ENCODE assay signal across 21 mouse cellular contexts in genomic region chr3:84936956-84937355, GRCm38 (mm10).
DNase-seq lines count a peak whose midpoint lies in the region; ATAC-seq and TF ChIP-seq lines count a peak whose summit lies in the region.
"Had no signal": no experiment of that assay in that cellular context is flagged by ENCODE, and none has a peak within 500 bp of the region (broad histone marks: within the 10 kb centered on the region; RNA-seq: fewer than 3 reads in every experiment).

No protein-coding gene starts in this region.

- TF ChIP-seq CTCF in forebrain, postnatal 0 days (IDR thresholded peaks at IDR 0.05; ENCODE audit: low read depth) = no peak
- no peak for TF ChIP-seq CTCF in left cerebral cortex, adult 2 months (IDR thresholded peaks at IDR 0.05)

- H3K4me1 ChIP-seq in forebrain, embryonic 10.5 days = peaks cover 23% of the 10 kb centered on the region
- 0 out of 2 replicates have a peak, but pooled peaks cover 4% of the 10 kb centered on the region for H3K4me1 ChIP-seq in forebrain, postnatal 0 days (ENCODE audit: insufficient read depth)
- peaks cover 12% of the 10 kb centered on the region for H3K4me1 ChIP-seq in forebrain, embryonic 14.5 days (ENCODE audit: control insufficient read depth, insufficient read depth, low read length)
- H3K4me1 ChIP-seq in midbrain, embryonic 14.5 days (ENCODE audit: control insufficient read depth, insufficient read depth, low read length) = peaks cover 13% of the 10 kb centered on the region

- 77% methylated on average over 5 of the region's 5 CpGs for WGBS in forebrain, embryonic 10.5 days
- whole genome bisulfite sequencing in forebrain, postnatal 0 days = 50% methylated on average over 5 of the region's 5 CpGs
- WGBS in forebrain, embryonic 14.5 days = 49% methylated on average over 5 of the region's 5 CpGs
- WGBS in midbrain, embryonic 14.5 days = 20% methylated on average over 5 of the region's 5 CpGs

- intact Hi-C loops in left cerebral cortex, adult 2 months (cut with DNase I) = loop anchor here (1.0 to 5.0 kb wide), 2 partner anchors 634 to 985 kb away; no protein-coding TSS in a partner anchor
- intact Hi-C loops in left cerebral cortex, postnatal 10 days (cut with DNase I) = loop anchor here (5.0 kb wide), 1 partner anchor 635 kb away; the partner anchor contains the start of gene Gatb

- H3K9ac ChIP-seq in forebrain, postnatal 0 days = no peak overlapping the region
- H3K9ac ChIP-seq in forebrain, embryonic 14.5 days (ENCODE audit: low read length) = no peak overlapping the region
- no peak overlapping the region for H3K9ac ChIP-seq in midbrain, embryonic 14.5 days (replicated peaks; ENCODE audit: low read length)
- H3K9ac ChIP-seq: limb, embryonic 12.5 days; liver, embryonic 12.5 days had no signal

- no peak overlapping the region for H3K4me3 ChIP-seq in forebrain, embryonic 10.5 days
- no peak overlapping the region for H3K4me3 ChIP-seq in forebrain, postnatal 0 days (ENCODE audit: low read depth, low read length)
- no peak overlapping the region for H3K4me3 ChIP-seq in left cerebral cortex, adult 2 months
- no peak overlapping the region for H3K4me3 ChIP-seq in forebrain, embryonic 14.5 days (ENCODE audit: low read depth, low read length)
- no peak overlapping the region for H3K4me3 ChIP-seq in midbrain, embryonic 14.5 days (replicated peaks; ENCODE audit: low read depth, low read length)
- H3K4me3 ChIP-seq: limb, embryonic 12.5 days; liver, embryonic 12.5 days had no signal

- H3K27ac ChIP-seq in forebrain, embryonic 10.5 days = peak overlapping the region; percentile 22; the same call in 1 of the 2 replicates
- H3K27ac ChIP-seq in forebrain, postnatal 0 days (ENCODE audit: low read depth, low read length) = no peak overlapping the region
- H3K27ac ChIP-seq in left cerebral cortex, adult 2 months = peak overlapping the region; percentile 20; the same call in 1 of the 2 replicates
- H3K27ac ChIP-seq in forebrain, embryonic 14.5 days (ENCODE audit: low read depth, low read length) = peak overlapping the region; percentile 82; the same call in 1 of the 2 replicates
- H3K27ac ChIP-seq in midbrain, embryonic 14.5 days (replicated peaks; ENCODE audit: low read depth, low read length) = peak overlapping the region; percentile 46; the same call in 1 of the 2 replicates
- H3K27ac ChIP-seq: limb, embryonic 12.5 days; liver, embryonic 12.5 days had no signal

- H3K27me3 ChIP-seq in forebrain, embryonic 10.5 days (ENCODE audit: poor library complexity, severe bottlenecking) = no peaks in the 10 kb centered on the region
- H3K27me3 ChIP-seq in forebrain, postnatal 0 days (ENCODE audit: insufficient read depth, low read length) = no peaks in the 10 kb centered on the region
- H3K27me3 ChIP-seq in forebrain, embryonic 14.5 days (replicated peaks; ENCODE audit: control insufficient read depth, insufficient read depth, low read length) = no peaks in the 10 kb centered on the region
- no peaks in the 10 kb centered on the region for H3K27me3 ChIP-seq in midbrain, embryonic 14.5 days (ENCODE audit: control insufficient read depth, insufficient read depth, low read length)
- H3K27me3 ChIP-seq: limb, embryonic 12.5 days; liver, embryonic 12.5 days; Patski had no signal

- no peak overlapping the region for H3K4me2 ChIP-seq in forebrain, postnatal 0 days (ENCODE audit: low read depth)
- no peak overlapping the region for H3K4me2 ChIP-seq in forebrain, embryonic 14.5 days (ENCODE audit: low read length)
- no peak overlapping the region for H3K4me2 ChIP-seq in midbrain, embryonic 14.5 days (ENCODE audit: low read length)
- H3K4me2 ChIP-seq: heart, embryonic 11.5 days; limb, embryonic 12.5 days; liver, embryonic 12.5 days had no signal

- no peaks in the 10 kb centered on the region for H3K9me3 ChIP-seq in forebrain, embryonic 10.5 days
- H3K9me3 ChIP-seq in forebrain, postnatal 0 days (ENCODE audit: low read length) = no peaks in the 10 kb centered on the region
- H3K9me3 ChIP-seq in forebrain, embryonic 14.5 days (replicated peaks; ENCODE audit: control insufficient read depth, low read length) = no peaks in the 10 kb centered on the region
- no peaks in the 10 kb centered on the region for H3K9me3 ChIP-seq in midbrain, embryonic 14.5 days (ENCODE audit: control insufficient read depth, low read length)
- H3K9me3 ChIP-seq: limb, embryonic 12.5 days; liver, embryonic 12.5 days had no signal

- no peaks in the 10 kb centered on the region for H3K36me3 ChIP-seq in forebrain, embryonic 10.5 days (replicated peaks)
- H3K36me3 ChIP-seq in forebrain, postnatal 0 days (ENCODE audit: insufficient read depth) = no peaks in the 10 kb centered on the region
- no peaks in the 10 kb centered on the region for H3K36me3 ChIP-seq in forebrain, embryonic 14.5 days (ENCODE audit: control insufficient read depth, insufficient read depth, low read length)
- no peaks in the 10 kb centered on the region for H3K36me3 ChIP-seq in midbrain, embryonic 14.5 days (ENCODE audit: control insufficient read depth, insufficient read depth, low read length)
- H3K36me3 ChIP-seq: limb, embryonic 12.5 days; liver, embryonic 12.5 days had no signal

- no peak for ATAC-seq in forebrain, postnatal 0 days
- ATAC-seq in forebrain, embryonic 14.5 days = no peak
- no peak for ATAC-seq in midbrain, embryonic 14.5 days (ENCODE audit: low FRiP score, low TSS enrichment)
- no peak for ATAC-seq in erythroid progenitor cell, adult 5-6 weeks (replicated peaks; ENCODE audit: low FRiP score, poor library complexity, severe bottlenecking)
- ATAC-seq: CD4-positive, CD25-positive, alpha-beta regulatory T cell, adult 4 months; inflammation-experienced regulatory T-cells, adult 6 months; liver, embryonic 12.5 days had no signal

- no peak for DNase-seq in forebrain, embryonic 10.5 days (ENCODE audit: extremely low spot score, low spot score)
- DNase-seq in forebrain, postnatal 0 days = no peak
- DNase-seq in left cerebral cortex, adult 2 months (ENCODE audit: extremely low spot score in 1 of 2, low spot score in 2 of 2) = no peak
- no peak for DNase-seq in left cerebral cortex, postnatal 10 days (ENCODE audit: extremely low spot score in 1 of 2, low spot score in 2 of 2)
- DNase-seq in forebrain, embryonic 14.5 days (ENCODE audit: low spot score) = no peak
- DNase-seq in midbrain, embryonic 14.5 days = no peak
- DNase-seq: adrenal gland, adult 8-10 months; cerebellum, adult 11 months; cerebellum, postnatal 25 days; kidney, postnatal 36 days; layer of hippocampus, adult 9-11 months; lung, adult 2 months; lung, postnatal 36 days; thymus, postnatal 25 days had no signal
